Mouse (Mus musculus): ENCODE results near the gene Elane. TPM values are rescaled to one million over a fixed set of nuclear protein-coding genes. Genes with fewer than 3 reads are reported as not detected.

Elane gene
- polyA plus RNA-seq, 1 experiment from 2014 or later = not detected

DNA sequence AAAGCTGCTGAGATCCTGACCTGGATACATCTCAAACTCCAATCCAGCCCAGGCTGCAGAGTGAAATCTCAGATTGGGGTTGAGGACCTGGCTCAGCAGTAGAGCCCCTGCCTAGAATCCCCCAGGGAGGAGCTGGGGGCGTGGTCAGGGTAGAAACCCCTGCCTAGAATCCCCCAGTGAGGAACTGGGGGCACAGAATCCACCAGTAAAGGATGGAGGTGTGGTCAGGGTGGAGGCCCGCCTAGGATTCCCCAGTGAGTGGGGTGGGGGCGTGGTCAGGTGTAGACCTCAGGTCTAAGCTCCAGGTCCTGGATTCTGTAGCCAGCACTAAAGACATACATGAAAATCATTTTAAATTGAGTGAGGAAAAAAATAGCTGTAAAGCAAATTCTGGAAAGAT is 13.2 kb upstream of the Elane start:
- H3K27ac ChIP-seq (ENCODE audit: low read depth) = no peak overlapping the region
- no peaks in the 10 kb centered on the region for H3K9me3 ChIP-seq (ENCODE audit: control insufficient read depth, low read length)
- H3K36me3 ChIP-seq (ENCODE audit: control insufficient read depth, insufficient read depth, low read length) = no peaks in the 10 kb centered on the region
- peaks cover 22% of the 10 kb centered on the region for H3K4me1 ChIP-seq (replicated peaks; ENCODE audit: control insufficient read depth, insufficient read depth, low read length)
- H3K4me2 ChIP-seq (ENCODE audit: low read length) = peak overlapping the region; percentile 59
- 47% methylated on average over 3 of the region's 3 CpGs for WGBS
- no peak for ATAC-seq (replicated peaks; ENCODE audit: low FRiP score, low TSS enrichment, low read depth)
- H3K27me3 ChIP-seq (replicated peaks; ENCODE audit: control insufficient read depth, insufficient read depth, low read length) = no peaks in the 10 kb centered on the region
- H3K4me3 ChIP-seq (ENCODE audit: low read depth, low read length) = peak overlapping the region; percentile 51
- no peak for DNase-seq (ENCODE audit: low spot score)
- H3K9ac ChIP-seq (ENCODE audit: low read length) = no peak overlapping the region

GRCm38 (mm10) chr10:79873313-79873712 is 12.7 kb upstream of the Elane start:
- H3K36me3 ChIP-seq (ENCODE audit: control insufficient read depth, insufficient read depth, low read length) = no peaks in the 10 kb centered on the region
- no peak overlapping the region for H3K27ac ChIP-seq (ENCODE audit: low read depth)
- H3K4me1 ChIP-seq (replicated peaks; ENCODE audit: control insufficient read depth, insufficient read depth, low read length) = peaks cover 22% of the 10 kb centered on the region
- WGBS = 16% methylated on average over 6 of the region's 6 CpGs
- ATAC-seq (replicated peaks; ENCODE audit: low FRiP score, low TSS enrichment, low read depth) (no peak), DNase-seq (ENCODE audit: low spot score) (no peak)
- peak overlapping the region; percentile 59 for H3K4me2 ChIP-seq (ENCODE audit: low read length)
- no peaks in the 10 kb centered on the region for H3K9me3 ChIP-seq (ENCODE audit: control insufficient read depth, low read length)
- H3K4me3 ChIP-seq (ENCODE audit: low read depth, low read length) = peak overlapping the region; percentile 51
- H3K9ac ChIP-seq (ENCODE audit: low read length) = peak overlapping the region; percentile 61
- no peaks in the 10 kb centered on the region for H3K27me3 ChIP-seq (replicated peaks; ENCODE audit: control insufficient read depth, insufficient read depth, low read length)

- H3K27ac ChIP-seq (ENCODE audit: low read depth) = peak overlapping the region; percentile 57
- 2% methylated on average over 26 of the region's 26 CpGs for WGBS
- no peak for DNase-seq (ENCODE audit: low spot score)
- peak; percentile 24; the same call in 1 of the 2 replicates for ATAC-seq (replicated peaks; ENCODE audit: low FRiP score, low TSS enrichment, low read depth)
- no peaks in the 10 kb centered on the region for H3K27me3 ChIP-seq (replicated peaks; ENCODE audit: control insufficient read depth, insufficient read depth, low read length)
- H3K36me3 ChIP-seq (ENCODE audit: control insufficient read depth, insufficient read depth, low read length) = no peaks in the 10 kb centered on the region
- no peaks in the 10 kb centered on the region for H3K9me3 ChIP-seq (ENCODE audit: control insufficient read depth, low read length)
- H3K4me1 ChIP-seq (replicated peaks; ENCODE audit: control insufficient read depth, insufficient read depth, low read length) = peaks cover 22% of the 10 kb centered on the region
- H3K4me3 ChIP-seq (ENCODE audit: low read depth, low read length) = peak overlapping the region; percentile 51
- peak overlapping the region; percentile 59 for H3K4me2 ChIP-seq (ENCODE audit: low read length)
- H3K9ac ChIP-seq (ENCODE audit: low read length) = peak overlapping the region; percentile 61
Observed at GRCm38 (mm10) chr10:79873715-79874289, 12.2 kb upstream of the Elane start.

GRCm38 (mm10) chr10:79874290-79874862 is 11.7 kb upstream of the Elane start, which contains the start of the genes Prtn3 and Plppr3:
Prtn3 (plus strand) TSS chr10:79874476.
Plppr3 (minus strand) TSS chr10:79874634.
- Histone ChIP-seq H3K27ac (ENCODE audit: low read depth) (peak within 1 kb of the TSS; percentile 57), H3K27me3 (replicated peaks; ENCODE audit: control insufficient read depth, insufficient read depth, low read length) (no peaks in the 10 kb centered on the region), H3K9ac (ENCODE audit: low read length) (peak within 1 kb of the TSS; percentile 61), H3K9me3 (ENCODE audit: control insufficient read depth, low read length) (no peaks in the 10 kb centered on the region), H3K36me3 (ENCODE audit: control insufficient read depth, insufficient read depth, low read length) (no peaks in the 10 kb centered on the region), H3K4me1 (replicated peaks; ENCODE audit: control insufficient read depth, insufficient read depth, low read length) (peaks cover 22% of the 10 kb centered on the region), H3K4me2 (ENCODE audit: low read length) (peak within 1 kb of the TSS; percentile 59), H3K4me3 (ENCODE audit: low read depth, low read length) (peak within 1 kb of the TSS; percentile 51)
- DNase-seq (ENCODE audit: low spot score) = peak; percentile 80
- under 1% methylated on average over 55 of the region's 57 CpGs for WGBS
- peak; percentile 85 for ATAC-seq (replicated peaks; ENCODE audit: low FRiP score, low TSS enrichment, low read depth)

DNA sequence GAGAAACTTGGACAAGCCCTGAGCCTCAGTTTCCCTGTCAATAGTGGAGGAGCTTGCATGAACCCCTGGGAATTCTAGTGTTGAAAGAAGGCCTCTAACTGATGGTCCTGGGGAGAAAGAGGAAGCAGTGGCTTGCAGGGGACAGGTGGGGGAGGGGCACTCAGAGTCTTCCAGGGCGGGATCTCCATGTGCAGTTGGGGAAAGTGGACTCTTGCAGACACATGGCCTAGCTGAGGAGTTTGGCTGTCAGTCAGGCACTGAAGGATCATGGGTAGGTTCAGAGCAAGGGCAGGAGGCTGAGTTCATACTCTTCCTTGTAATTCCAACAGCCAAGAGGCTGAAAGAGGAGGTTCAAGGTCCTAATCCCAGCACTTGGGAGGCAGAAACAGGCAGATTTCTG is 8.9 kb upstream of the Elane start:
- Histone ChIP-seq H3K4me2 (ENCODE audit: low read length) (no peak overlapping the region), H3K4me3 (ENCODE audit: low read depth, low read length) (no peak overlapping the region), H3K4me1 (replicated peaks; ENCODE audit: control insufficient read depth, insufficient read depth, low read length) (peaks cover 29% of the 10 kb centered on the region), H3K27ac (ENCODE audit: low read depth) (no peak overlapping the region), H3K9me3 (ENCODE audit: control insufficient read depth, low read length) (no peaks in the 10 kb centered on the region), H3K36me3 (ENCODE audit: control insufficient read depth, insufficient read depth, low read length) (no peaks in the 10 kb centered on the region), H3K9ac (ENCODE audit: low read length) (no peak overlapping the region), H3K27me3 (replicated peaks; ENCODE audit: control insufficient read depth, insufficient read depth, low read length) (no peaks in the 10 kb centered on the region)
- no peak for DNase-seq (ENCODE audit: low spot score)
- no peak for ATAC-seq (replicated peaks; ENCODE audit: low FRiP score, low TSS enrichment, low read depth)
- 76% methylated on average over 1 of the region's 1 CpGs for WGBS

DNA sequence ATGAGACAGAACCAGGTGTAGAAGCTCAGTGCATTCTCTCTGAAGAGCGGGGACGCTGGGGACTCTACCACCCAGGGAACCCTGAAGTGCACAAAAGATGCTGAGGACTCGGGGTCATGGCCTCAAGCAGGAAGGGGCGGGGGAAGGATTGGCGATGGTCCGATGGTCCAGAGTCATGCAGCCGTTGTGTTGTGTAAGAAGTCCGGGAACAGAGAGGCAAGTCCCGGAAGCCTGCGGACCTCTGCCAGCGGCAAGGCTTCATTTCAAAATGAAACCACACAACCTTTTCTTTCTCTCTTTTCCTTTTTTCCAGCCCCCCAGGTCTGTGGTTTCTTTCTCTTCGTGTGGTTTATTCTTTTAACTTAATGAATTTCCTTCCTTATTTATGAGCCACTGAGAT is 8.3 kb upstream of the Elane start:
- WGBS = 62% methylated on average over 12 of the region's 12 CpGs
- Histone ChIP-seq H3K4me2 (ENCODE audit: low read length) (no peak overlapping the region), H3K4me1 (replicated peaks; ENCODE audit: control insufficient read depth, insufficient read depth, low read length) (peaks cover 28% of the 10 kb centered on the region), H3K4me3 (ENCODE audit: low read depth, low read length) (no peak overlapping the region), H3K27ac (ENCODE audit: low read depth) (no peak overlapping the region), H3K27me3 (replicated peaks; ENCODE audit: control insufficient read depth, insufficient read depth, low read length) (no peaks in the 10 kb centered on the region), H3K9ac (ENCODE audit: low read length) (no peak overlapping the region), H3K36me3 (ENCODE audit: control insufficient read depth, insufficient read depth, low read length) (no peaks in the 10 kb centered on the region), H3K9me3 (ENCODE audit: control insufficient read depth, low read length) (no peaks in the 10 kb centered on the region)
- ATAC-seq (replicated peaks; ENCODE audit: low FRiP score, low TSS enrichment, low read depth) (no peak), DNase-seq (ENCODE audit: low spot score) (no peak)

DNA sequence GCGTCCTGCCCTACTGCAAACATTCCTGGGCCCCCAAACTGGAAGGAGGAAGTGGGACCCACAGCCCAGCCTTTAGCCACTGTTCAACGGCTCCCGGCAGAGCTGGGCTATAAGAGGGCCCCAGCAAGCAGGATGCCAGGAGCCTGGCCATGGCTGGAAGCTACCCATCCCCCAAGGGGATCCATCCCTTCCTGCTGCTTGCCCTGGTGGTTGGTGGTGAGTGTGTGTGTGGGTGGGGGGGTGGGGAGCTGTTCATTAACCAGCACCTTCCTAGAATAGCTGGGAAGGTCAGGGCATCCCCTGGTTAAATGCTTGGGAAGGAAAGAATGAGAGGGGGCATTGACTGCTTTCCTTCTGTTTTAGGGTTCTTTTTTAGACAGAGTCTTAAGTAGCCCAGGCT is 6.5 kb upstream of the Elane start:
- no peak overlapping the region for H3K4me2 ChIP-seq (ENCODE audit: low read length)
- H3K4me1 ChIP-seq (replicated peaks; ENCODE audit: control insufficient read depth, insufficient read depth, low read length) = peaks cover 22% of the 10 kb centered on the region; the same call in 1 of the 2 replicates
- no peaks in the 10 kb centered on the region for H3K36me3 ChIP-seq (ENCODE audit: control insufficient read depth, insufficient read depth, low read length)
- H3K4me3 ChIP-seq (ENCODE audit: low read depth, low read length) = no peak overlapping the region
- no peak for ATAC-seq (replicated peaks; ENCODE audit: low FRiP score, low TSS enrichment, low read depth)
- H3K9ac ChIP-seq (ENCODE audit: low read length) = no peak overlapping the region
- 16% methylated on average over 3 of the region's 3 CpGs for WGBS
- H3K27me3 ChIP-seq (replicated peaks; ENCODE audit: control insufficient read depth, insufficient read depth, low read length) = no peaks in the 10 kb centered on the region
- H3K27ac ChIP-seq (ENCODE audit: low read depth) = no peak overlapping the region
- DNase-seq (ENCODE audit: low spot score) = no peak
- H3K9me3 ChIP-seq (ENCODE audit: control insufficient read depth, low read length) = no peaks in the 10 kb centered on the region

GRCm38 (mm10) chr10:79880721-79881120 is 5.3 kb upstream of the Elane start:
- Histone ChIP-seq H3K4me3 (ENCODE audit: low read depth, low read length) (no peak overlapping the region), H3K36me3 (ENCODE audit: control insufficient read depth, insufficient read depth, low read length) (no peaks in the 10 kb centered on the region), H3K27ac (ENCODE audit: low read depth) (no peak overlapping the region), H3K4me1 (replicated peaks; ENCODE audit: control insufficient read depth, insufficient read depth, low read length) (peaks cover 13% of the 10 kb centered on the region; the same call in 1 of the 2 replicates), H3K4me2 (ENCODE audit: low read length) (no peak overlapping the region), H3K9ac (ENCODE audit: low read length) (no peak overlapping the region), H3K9me3 (ENCODE audit: control insufficient read depth, low read length) (no peaks in the 10 kb centered on the region), H3K27me3 (replicated peaks; ENCODE audit: control insufficient read depth, insufficient read depth, low read length) (no peaks in the 10 kb centered on the region)
- no peak for DNase-seq (ENCODE audit: low spot score)
- 21% methylated on average over 9 of the region's 9 CpGs for WGBS
- no peak for ATAC-seq (replicated peaks; ENCODE audit: low FRiP score, low TSS enrichment, low read depth)

DNA sequence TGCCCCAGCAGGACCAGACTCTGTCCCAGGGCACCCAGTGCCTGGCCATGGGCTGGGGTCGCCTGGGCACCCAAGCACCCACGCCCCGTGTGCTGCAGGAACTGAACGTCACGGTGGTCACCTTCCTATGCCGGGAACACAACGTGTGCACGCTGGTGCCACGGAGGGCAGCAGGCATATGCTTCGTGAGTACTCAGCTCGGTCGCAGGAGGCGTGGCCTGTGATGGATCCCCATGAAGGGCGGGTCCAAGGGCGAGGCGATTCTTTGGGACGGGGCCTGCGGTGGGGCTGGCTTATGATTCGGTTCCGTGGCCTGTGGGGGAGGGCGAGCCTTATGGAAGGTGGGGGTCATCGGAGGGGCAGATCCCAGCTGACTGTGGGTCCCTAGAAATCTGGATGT is 4.1 kb upstream of the Elane start:
- DNase-seq (ENCODE audit: low spot score) (no peak), ATAC-seq (replicated peaks; ENCODE audit: low FRiP score, low TSS enrichment, low read depth) (0 out of 2 replicates have a peak, but pooled peaks have one; percentile 21)
- Histone ChIP-seq H3K36me3 (ENCODE audit: control insufficient read depth, insufficient read depth, low read length) (no peaks in the 10 kb centered on the region), H3K9ac (ENCODE audit: low read length) (peak overlapping the region; percentile 29; the same call in 1 of the 2 replicates), H3K9me3 (ENCODE audit: control insufficient read depth, low read length) (no peaks in the 10 kb centered on the region), H3K27ac (ENCODE audit: low read depth) (no peak overlapping the region), H3K4me3 (ENCODE audit: low read depth, low read length) (peak overlapping the region; percentile 18; the same call in 1 of the 2 replicates), H3K4me2 (ENCODE audit: low read length) (peak overlapping the region; percentile 42), H3K4me1 (replicated peaks; ENCODE audit: control insufficient read depth, insufficient read depth, low read length) (peaks cover 13% of the 10 kb centered on the region; the same call in 1 of the 2 replicates), H3K27me3 (replicated peaks; ENCODE audit: control insufficient read depth, insufficient read depth, low read length) (no peaks in the 10 kb centered on the region)
- 7% methylated on average over 22 of the region's 22 CpGs for WGBS

Data from intestine, embryonic 14.5 days (tissue).